Mouse (Mus musculus) right cerebral cortex, postnatal 25 days (tissue): Measurements from ENCODE around the gene Idi1.
"Not testable (repeated sequence)": the region's sequence is repeated elsewhere in the genome, so short reads cannot be mapped to it uniquely, and the experiment has no call there.

Experiments used
- DNase-seq: peaks from one replicate; pipeline ENCODE4 v3.0.0; 2022

Gene Idi1

DNA sequence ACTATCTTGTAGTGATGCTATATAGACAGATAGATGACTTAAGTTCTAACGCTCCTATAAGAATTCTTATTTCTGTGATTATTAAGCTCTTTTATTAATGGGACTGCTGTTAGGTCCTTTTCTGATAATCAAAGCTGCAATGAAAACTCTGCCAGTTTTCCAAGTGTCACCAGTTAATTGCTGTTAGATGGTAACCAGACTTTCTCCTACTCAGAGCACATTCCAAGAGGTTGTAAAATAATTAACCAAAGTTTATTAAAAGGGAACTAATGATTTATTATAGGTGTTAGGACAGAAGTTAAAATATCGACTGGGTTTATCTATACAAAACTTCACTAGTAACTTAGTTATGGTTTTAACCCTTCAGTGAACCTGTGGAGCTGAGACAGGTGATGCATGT is 20.7 kb downstream of the Idi1 start:
- not testable (repeated sequence) for DNase-seq

GRCm38 (mm10) chr13:8913890-8914289 is 28.6 kb downstream of the Idi1 start:
- not testable (repeated sequence) for DNase-seq

GRCm38 (mm10) chr13:8933499-8933898 is 48.2 kb downstream of the Idi1 start:
- DNase-seq: no peak

GRCm38 (mm10) chr13:8937611-8938140 is 52.4 kb downstream of the Idi1 start:
- not testable (repeated sequence) for DNase-seq

GRCm38 (mm10) chr13:8941110-8941509 is 55.8 kb downstream of the Idi1 start:
- not testable (repeated sequence) for DNase-seq

DNA sequence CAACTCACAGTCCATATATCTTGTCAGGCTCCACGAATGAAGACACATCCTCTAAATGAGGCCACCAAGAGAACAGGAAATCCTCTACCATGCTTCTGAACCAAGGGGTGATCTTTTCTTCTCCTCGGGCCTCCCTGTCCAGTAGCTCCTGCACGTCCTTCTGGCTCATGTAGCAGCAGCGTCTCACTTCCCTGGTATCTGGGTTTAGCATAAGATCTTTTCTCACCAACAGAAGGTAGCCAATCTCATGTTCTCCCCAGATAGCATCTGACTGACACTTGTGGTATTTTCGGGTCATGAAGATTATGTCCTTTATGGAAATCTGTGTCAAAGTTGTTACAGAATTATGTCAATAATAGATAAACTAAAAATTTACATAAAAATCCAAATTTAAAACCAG is 56.4 kb downstream of the Idi1 start:
- DNase-seq: not testable (repeated sequence)
